Mouse (Mus musculus) B cell, adult (primary cell): ENCODE results near the gene Chrnb4. TPM values are rescaled to one million over a fixed set of nuclear protein-coding genes. Genes with fewer than 3 reads are reported as not detected.

Source experiments
- total RNA-seq: library from RNA; stranded (reverse); gene quantifications from 4 replicates; pipeline ENCODE4 v1.2.4, GENCODE M21; 2023; ENCODE audit not compliant: inconsistent age

Chrnb4 gene
- total RNA-seq, result not detected in 4 replicates

GRCm38 (mm10) chr9:55048211-55048880 lies at the start of gene Chrnb4:
Chrnb4 (minus strand) TSS chr9:55048779.

DNA sequence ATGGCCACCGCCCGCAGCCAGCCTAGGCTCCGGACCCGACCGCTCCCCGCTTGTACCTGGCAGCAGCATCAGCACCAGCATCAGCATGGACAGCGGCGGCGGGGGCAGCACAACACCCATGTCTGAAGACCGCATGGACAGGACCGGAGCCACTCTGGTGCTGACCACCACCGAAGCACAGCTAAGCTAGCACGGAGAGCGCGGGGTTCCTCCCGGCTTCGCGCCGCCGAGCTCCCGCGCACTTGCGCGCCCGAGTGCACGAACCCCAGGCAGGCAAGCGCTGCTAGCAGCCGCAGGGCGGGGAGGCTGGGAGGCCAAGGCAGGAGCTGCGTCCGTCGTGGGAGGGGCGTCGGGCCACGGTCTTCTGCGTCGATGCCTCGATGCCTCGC lies 22.3 kb downstream of the Chrnb4 start, which contains the start of gene Chrna3:
Gene Chrna3 (minus strand): TSS at position 288 of the 389 bp plus-strand sequence.

DNA sequence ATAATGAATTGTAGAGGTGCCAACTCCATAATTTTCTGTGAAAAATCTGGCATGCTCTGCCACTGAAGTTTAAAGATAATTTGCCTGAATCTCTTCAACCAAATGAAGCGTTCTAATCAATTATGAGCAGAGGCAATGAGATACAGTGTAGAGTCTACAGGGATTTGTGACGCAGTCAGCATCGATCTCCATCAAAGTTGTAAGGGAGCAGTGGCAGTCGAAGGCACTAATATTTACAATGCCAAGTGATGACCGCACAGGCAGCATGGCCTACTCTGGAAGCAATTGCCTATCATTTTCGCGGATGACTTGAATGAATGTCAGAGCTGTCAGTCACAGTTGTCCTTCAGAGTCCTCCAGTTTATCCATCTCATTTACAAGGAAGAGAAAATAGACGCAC lies 67.9 kb downstream of the Chrnb4 start, which contains the start of gene Chrna5:
Gene Chrna5 (plus strand): TSS at position 207 of the 400 bp plus-strand sequence.

Other genes starting within 250 kb of the Chrnb4 start
- 48.7 to 53.0 TPM (median 50.0 TPM) in 4 replicates for gene Ireb2, start 185.0 kb downstream of the Chrnb4 start, total RNA-seq
- gene Hykk, start 131.5 kb downstream of the Chrnb4 start, total RNA-seq, result 0.90 to 1.3 TPM (median 1.2 TPM) in 4 replicates
- gene Psma4, start 98.0 kb downstream of the Chrnb4 start, total RNA-seq, result 90.9 to 104 TPM (median 94.0 TPM) in 4 replicates
- 0.71 to 1.2 TPM in 2 of 4 replicates, not detected in the others for gene AY074887, start 97.8 kb downstream of the Chrnb4 start, total RNA-seq
- gene Chrna5, start 67.9 kb downstream of the Chrnb4 start, total RNA-seq, result not detected in 4 replicates
- not detected in 4 replicates for gene Chrna3, start 22.2 kb downstream of the Chrnb4 start, total RNA-seq
- 31.4 to 32.6 TPM (median 32.3 TPM) in 4 replicates for gene Ube2q2, start 100.1 kb upstream of the Chrnb4 start, total RNA-seq
- gene Fbxo22, start 160.1 kb upstream of the Chrnb4 start, total RNA-seq, result 44.0 to 47.7 TPM (median 46.0 TPM) in 4 replicates